10 mouse cellular contexts compared by ENCODE assay signal in the genomic region with DNA sequence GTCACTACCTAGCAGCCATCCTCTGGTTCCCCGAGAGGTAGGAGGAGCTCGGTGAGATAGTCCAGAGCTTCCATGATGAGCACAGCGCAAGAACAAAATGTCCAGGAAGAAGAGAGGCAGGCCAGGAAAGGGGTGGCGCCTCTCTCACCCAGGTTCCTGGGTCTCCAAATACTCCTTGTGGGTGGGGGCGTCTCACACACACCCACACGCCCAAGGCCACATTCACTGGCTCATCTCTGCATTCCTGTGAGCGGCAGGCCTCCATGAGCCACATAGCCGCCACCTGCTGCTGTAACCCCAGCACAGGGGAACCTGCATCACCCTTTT. TPM values are rescaled to one million over a fixed set of nuclear protein-coding genes. Genes with fewer than 3 reads are reported as not detected.
DNase-seq lines count a peak whose midpoint lies in the region; ATAC-seq lines count a peak whose summit lies in the region.
"Had no signal": no experiment of that assay in that cellular context is flagged by ENCODE, and none has a peak within 500 bp of the region (broad histone marks: within the 10 kb centered on the region; RNA-seq: fewer than 3 reads in every experiment).

No protein-coding gene starts in this region.

- H3K4me1 ChIP-seq in neural tube, embryonic 11.5 days (ENCODE audit: control insufficient read depth, insufficient read depth, low read length), result no peaks in the 10 kb centered on the region; the same call in 1 of the 2 replicates
- peaks cover 15% of the 10 kb centered on the region for H3K4me1 ChIP-seq in limb, embryonic 15.5 days

- no peaks in the 10 kb centered on the region for H3K36me3 ChIP-seq in neural tube, embryonic 11.5 days (ENCODE audit: control insufficient read depth, insufficient read depth, low read length)
- no peaks in the 10 kb centered on the region for H3K36me3 ChIP-seq in limb, embryonic 15.5 days

- no peaks in the 10 kb centered on the region for H3K9me3 ChIP-seq in neural tube, embryonic 11.5 days (ENCODE audit: control insufficient read depth, low read length)
- no peaks in the 10 kb centered on the region for H3K9me3 ChIP-seq in limb, embryonic 15.5 days

- peak; percentile 39; the same call in 1 of the 2 replicates for ATAC-seq in neural tube, embryonic 11.5 days (ENCODE audit: insufficient read depth, low FRiP score, low TSS enrichment)
- ATAC-seq in limb, embryonic 15.5 days (ENCODE audit: insufficient number of reproducible peaks, low FRiP score, low TSS enrichment, low read depth), result 0 out of 2 replicates have a peak, but pooled peaks have one; percentile 9

- H3K4me3 ChIP-seq in neural tube, embryonic 11.5 days (ENCODE audit: low read depth, low read length), result peak overlapping the region; percentile 55
- peak overlapping the region; percentile 60 for H3K4me3 ChIP-seq in limb, embryonic 15.5 days

- H3K4me2 ChIP-seq in neural tube, embryonic 11.5 days (ENCODE audit: low read depth), result peak overlapping the region; percentile 98
- H3K4me2 ChIP-seq in limb, embryonic 15.5 days, result peak overlapping the region; percentile 99

- 15% methylated on average over 8 of the region's 8 CpGs for WGBS in neural tube, embryonic 11.5 days
- 13% methylated on average over 8 of the region's 8 CpGs for WGBS in limb, embryonic 15.5 days

- H3K9ac ChIP-seq in neural tube, embryonic 11.5 days (ENCODE audit: low read length), result peak overlapping the region; percentile 33; the same call in 1 of the 2 replicates
- H3K9ac ChIP-seq in limb, embryonic 15.5 days, result no peak overlapping the region

- DNase-seq in cerebellum, adult 9-11 months, result peak; percentile 75
- no peak for DNase-seq in cerebellum, postnatal 14 days
- no peak for DNase-seq in neural tube, embryonic 11.5 days (ENCODE audit: low spot score)
- DNase-seq in neural tube, embryonic 10.5 days (ENCODE audit: extremely low spot score, low spot score), result no peak
- DNase-seq in thymus, postnatal 36 days, result no peak
- DNase-seq in ovary, postnatal 10 days (ENCODE audit: low spot score), result no peak
- no peak for DNase-seq in gastrocnemius, adult 8-10 months (ENCODE audit: low spot score in 2 of 2)
- DNase-seq: B cell, adult 2 months; thymus, adult 18-20 months had no signal

- no peak overlapping the region for H3K27ac ChIP-seq in neural tube, embryonic 11.5 days (ENCODE audit: low read depth, low read length)
- H3K27ac ChIP-seq in limb, embryonic 15.5 days, result no peak overlapping the region

- H3K27me3 ChIP-seq in neural tube, embryonic 11.5 days (ENCODE audit: control insufficient read depth, insufficient read depth, low read length), result peaks cover 21% of the 10 kb centered on the region
- H3K27me3 ChIP-seq in limb, embryonic 15.5 days, result peaks cover 59% of the 10 kb centered on the region

RNA-seq across cellular contexts. Expression of a gene that starts 2.4 kb away (rescaled TPM):
- 0.51 and 0.77 TPM in 2 replicates for polyA plus RNA-seq in neural tube, embryonic 11.5 days (2014; fragmentation: Nextera tagmentation; extraction: Ambion mirVana)
- 0.17 and 0.19 TPM in 2 replicates for polyA plus RNA-seq in limb, embryonic 15.5 days (2015; fragmentation: Nextera tagmentation; extraction: Ambion mirVana)
- total RNA-seq in gastrocnemius, adult 8-10 months (2022), result not detected
